14 mouse cellular contexts compared by ENCODE assay signal in the genomic region with DNA sequence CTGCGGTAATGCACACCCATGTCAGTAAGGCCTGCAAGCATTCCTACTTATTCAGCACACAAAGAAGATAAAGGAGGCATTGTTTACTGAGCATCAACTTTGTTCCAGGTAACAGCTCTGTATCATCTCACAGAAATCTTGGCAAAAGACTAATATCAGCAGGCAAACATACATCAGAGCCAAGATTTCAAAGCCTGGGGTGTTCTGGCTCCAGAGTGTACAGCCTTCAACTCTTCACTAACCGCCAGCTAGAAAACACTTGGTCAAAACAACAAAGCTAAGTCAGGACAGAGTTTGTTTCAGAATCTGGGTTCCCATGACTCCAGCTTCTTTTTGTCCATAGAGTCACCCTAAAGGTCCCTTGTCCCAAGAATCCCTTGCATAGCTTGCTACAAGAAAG.
A peak's percentile ranks its signal among the peaks of the same experiment; 100 is the strongest.
DNase-seq lines count a peak whose midpoint lies in the region; ATAC-seq and TF ChIP-seq lines count a peak whose summit lies in the region.
"Had no signal": no experiment of that assay in that cellular context is flagged by ENCODE, and none has a peak within 500 bp of the region (broad histone marks: within the 10 kb centered on the region; RNA-seq: fewer than 3 reads in every experiment).

No protein-coding gene starts in this region.

- TF ChIP-seq POLR2A in thymus, adult 2 months (IDR thresholded peaks at IDR 0.05; ENCODE audit: control insufficient read depth, extremely low read depth, insufficient read depth, low read length, poor library complexity) = no peak

- H3K4me3 ChIP-seq in hindbrain, postnatal 0 days (ENCODE audit: low read length) = no peak overlapping the region
- H3K4me3 ChIP-seq in hindbrain, embryonic 10.5 days = no peak overlapping the region
- no peak overlapping the region for H3K4me3 ChIP-seq in forebrain, embryonic 13.5 days
- H3K4me3 ChIP-seq in stomach, embryonic 16.5 days (replicated peaks; ENCODE audit: low read length) = no peak overlapping the region
- no peak overlapping the region for H3K4me3 ChIP-seq in thymus, adult 2 months (ENCODE audit: control insufficient read depth, insufficient read depth, low read length)
- H3K4me3 ChIP-seq: heart, embryonic 13.5 days; left cerebral cortex, adult 2 months had no signal

- no peaks in the 10 kb centered on the region for H3K27me3 ChIP-seq in hindbrain, postnatal 0 days (ENCODE audit: insufficient read depth, low read length)
- no peaks in the 10 kb centered on the region for H3K27me3 ChIP-seq in hindbrain, embryonic 10.5 days (ENCODE audit: insufficient read depth, poor library complexity, severe bottlenecking)
- no peaks in the 10 kb centered on the region for H3K27me3 ChIP-seq in forebrain, embryonic 13.5 days
- H3K27me3 ChIP-seq in stomach, embryonic 16.5 days (ENCODE audit: control insufficient read depth, insufficient read depth, low read length) = no peaks in the 10 kb centered on the region
- H3K27me3 ChIP-seq in thymus, adult 2 months (ENCODE audit: control insufficient read depth, insufficient read depth, low read length) = no peaks in the 10 kb centered on the region
- H3K27me3 ChIP-seq: heart, embryonic 13.5 days had no signal

- intact Hi-C loops in left cerebral cortex, postnatal 36 days (cut with DNase I) = no loop called here

- H3K27ac ChIP-seq in hindbrain, postnatal 0 days = no peak overlapping the region
- no peak overlapping the region for H3K27ac ChIP-seq in hindbrain, embryonic 10.5 days
- no peak overlapping the region for H3K27ac ChIP-seq in forebrain, embryonic 13.5 days
- H3K27ac ChIP-seq in stomach, embryonic 16.5 days (ENCODE audit: low read length) = peak overlapping the region; percentile 29; the same call in 1 of the 2 replicates
- H3K27ac ChIP-seq in thymus, adult 2 months (ENCODE audit: control insufficient read depth, insufficient read depth, low read length) = no peak overlapping the region
- H3K27ac ChIP-seq: heart, embryonic 13.5 days; left cerebral cortex, adult 2 months had no signal

- H3K4me2 ChIP-seq in hindbrain, postnatal 0 days (ENCODE audit: low read depth, low read length) = no peak overlapping the region
- no peak overlapping the region for H3K4me2 ChIP-seq in forebrain, embryonic 13.5 days
- H3K4me2 ChIP-seq in stomach, embryonic 16.5 days (ENCODE audit: low read depth, low read length) = no peak overlapping the region
- H3K4me2 ChIP-seq: heart, embryonic 13.5 days had no signal

- no peaks in the 10 kb centered on the region for H3K9me3 ChIP-seq in hindbrain, postnatal 0 days (ENCODE audit: low read length)
- no peaks in the 10 kb centered on the region for H3K9me3 ChIP-seq in hindbrain, embryonic 10.5 days
- no peaks in the 10 kb centered on the region for H3K9me3 ChIP-seq in forebrain, embryonic 13.5 days (replicated peaks)
- no peaks in the 10 kb centered on the region for H3K9me3 ChIP-seq in stomach, embryonic 16.5 days (replicated peaks; ENCODE audit: control insufficient read depth, low read length)
- H3K9me3 ChIP-seq: heart, embryonic 13.5 days had no signal

- peak; percentile 37 for DNase-seq in hindbrain, postnatal 0 days (ENCODE audit: low spot score)
- DNase-seq in hindbrain, embryonic 10.5 days (ENCODE audit: low spot score) = no peak
- peak; percentile 9 for DNase-seq in cerebellum, adult 8-10 months
- DNase-seq in thymus, adult 2 months = no peak
- DNase-seq in kidney, postnatal 10 days = no peak
- no peak for DNase-seq in left cerebral cortex, postnatal 36 days (ENCODE audit: low spot score in 2 of 2)
- DNase-seq: adrenal gland, postnatal 10 days; kidney, postnatal 25 days; liver; thymus, postnatal 25 days had no signal

- 58% methylated on average over 2 of the region's 2 CpGs for WGBS in hindbrain, postnatal 0 days
- WGBS in hindbrain, embryonic 10.5 days = 89% methylated on average over 2 of the region's 2 CpGs
- 53% methylated on average over 2 of the region's 2 CpGs for WGBS in forebrain, embryonic 13.5 days
- WGBS in stomach, embryonic 16.5 days = 83% methylated on average over 2 of the region's 2 CpGs
- WGBS in thymus, adult 2 months = 91% methylated on average over 2 of the region's 2 CpGs

- ATAC-seq in hindbrain, postnatal 0 days = peak; percentile 59; the same call in 1 of the 2 replicates
- 0 out of 2 replicates have a peak, but pooled peaks have one; percentile 11 for ATAC-seq in forebrain, embryonic 13.5 days
- ATAC-seq in stomach, embryonic 16.5 days (ENCODE audit: insufficient read depth, low FRiP score) = no peak

- H3K9ac ChIP-seq in hindbrain, postnatal 0 days (replicated peaks; ENCODE audit: low read length) = no peak overlapping the region
- H3K9ac ChIP-seq in forebrain, embryonic 13.5 days = no peak overlapping the region
- no peak overlapping the region for H3K9ac ChIP-seq in stomach, embryonic 16.5 days (ENCODE audit: low read length)
- H3K9ac ChIP-seq: heart, embryonic 13.5 days had no signal

- no peaks in the 10 kb centered on the region for H3K4me1 ChIP-seq in hindbrain, postnatal 0 days (ENCODE audit: insufficient read depth, low read length)
- H3K4me1 ChIP-seq in hindbrain, embryonic 10.5 days (replicated peaks) = peaks cover 12% of the 10 kb centered on the region; the same call in 1 of the 2 replicates
- peaks cover 18% of the 10 kb centered on the region for H3K4me1 ChIP-seq in forebrain, embryonic 13.5 days
- no peaks in the 10 kb centered on the region for H3K4me1 ChIP-seq in stomach, embryonic 16.5 days (ENCODE audit: control insufficient read depth, insufficient read depth, low read length)
- no peaks in the 10 kb centered on the region for H3K4me1 ChIP-seq in thymus, adult 2 months (replicated peaks; ENCODE audit: control insufficient read depth, insufficient read depth, low read length)

- no peaks in the 10 kb centered on the region for H3K36me3 ChIP-seq in hindbrain, postnatal 0 days (ENCODE audit: insufficient read depth, low read length)
- no peaks in the 10 kb centered on the region for H3K36me3 ChIP-seq in hindbrain, embryonic 10.5 days
- H3K36me3 ChIP-seq in forebrain, embryonic 13.5 days (ENCODE audit: poor library complexity, severe bottlenecking) = no peaks in the 10 kb centered on the region
- no peaks in the 10 kb centered on the region for H3K36me3 ChIP-seq in stomach, embryonic 16.5 days (ENCODE audit: control insufficient read depth, insufficient read depth, low read length)
- H3K36me3 ChIP-seq in thymus, adult 2 months (ENCODE audit: control insufficient read depth, insufficient read depth, low read length) = no peaks in the 10 kb centered on the region
- H3K36me3 ChIP-seq: heart, embryonic 13.5 days had no signal

- no peak for TF ChIP-seq CTCF in hindbrain, postnatal 0 days (IDR thresholded peaks at IDR 0.05; ENCODE audit: low read depth)
- no peak for TF ChIP-seq CTCF in thymus, adult 2 months (IDR thresholded peaks at IDR 0.05; ENCODE audit: borderline replicate concordance, control insufficient read depth, extremely low read depth, insufficient read depth, low read length, poor library complexity)

Comparison
In these comparisons a context has a peak if more than half of its experiments do, and no peak if none do; other contexts are left out.
1. DNase-seq: peak in hindbrain, postnatal 0 days (single experiment) and cerebellum, adult 8-10 months (single experiment); none in hindbrain, embryonic 10.5 days (single experiment), thymus, adult 2 months (single experiment), kidney, postnatal 10 days (single experiment) and left cerebral cortex, postnatal 36 days (0 of 2).